22 mouse cellular contexts compared by ENCODE assay signal in genomic region chr15:61546608-61547007, GRCm38 (mm10).
A peak's percentile ranks its signal among the peaks of the same experiment; 100 is the strongest.
DNase-seq lines count a peak whose midpoint lies in the region; ATAC-seq lines count a peak whose summit lies in the region.
"Had no signal": no experiment of that assay in that cellular context is flagged by ENCODE, and none has a peak within 500 bp of the region (broad histone marks: within the 10 kb centered on the region; RNA-seq: fewer than 3 reads in every experiment).

No protein-coding gene starts in this region.

- DNase-seq in CD4-positive, CD25-positive, alpha-beta regulatory T cell, adult 2 months (ENCODE audit: low read depth, low spot score), result peak; percentile 81
- peak; percentile 36 for DNase-seq in T-cell, adult 2 months (ENCODE audit: low spot score)
- DNase-seq in cerebellum, postnatal 4 days (ENCODE audit: low spot score in 2 of 2), result no peak
- no peak for DNase-seq in limb, embryonic 10.5 days (ENCODE audit: low spot score)
- DNase-seq in heart, postnatal 10 days, result no peak
- DNase-seq: adrenal gland, postnatal 14 days; cerebellum, adult 11-12 months; cerebellum, adult 9-10 months; cerebellum, postnatal 25 days; gastrocnemius, postnatal 10 days; heart, adult 2 months; heart, postnatal 36 days; kidney, adult 11 months had no signal

- H3K27ac ChIP-seq in limb, embryonic 10.5 days, result no peak overlapping the region
- no peak overlapping the region for H3K27ac ChIP-seq in forebrain, embryonic 16.5 days (ENCODE audit: low read length)
- H3K27ac ChIP-seq: embryonic facial prominence, embryonic 15.5 days; forebrain, embryonic 10.5 days; forebrain, embryonic 15.5 days; heart, adult 2 months; hindbrain, embryonic 15.5 days had no signal

- H3K4me1 ChIP-seq in limb, embryonic 10.5 days, result no peaks in the 10 kb centered on the region
- H3K4me1 ChIP-seq in forebrain, embryonic 16.5 days (replicated peaks; ENCODE audit: control insufficient read depth, insufficient read depth, low read length), result no peaks in the 10 kb centered on the region
- H3K4me1 ChIP-seq: embryonic facial prominence, embryonic 15.5 days; forebrain, embryonic 10.5 days; forebrain, embryonic 15.5 days; heart, embryonic 12.5 days had no signal

- H3K27me3 ChIP-seq in limb, embryonic 10.5 days (ENCODE audit: low read depth, poor library complexity, severe bottlenecking), result no peaks in the 10 kb centered on the region
- no peaks in the 10 kb centered on the region for H3K27me3 ChIP-seq in forebrain, embryonic 16.5 days (replicated peaks; ENCODE audit: control insufficient read depth, insufficient read depth, low read length)
- H3K27me3 ChIP-seq: embryonic facial prominence, embryonic 15.5 days; forebrain, embryonic 15.5 days; heart, embryonic 12.5 days; hindbrain, embryonic 15.5 days had no signal

- no peaks in the 10 kb centered on the region for H3K9me3 ChIP-seq in limb, embryonic 10.5 days (replicated peaks)
- no peaks in the 10 kb centered on the region for H3K9me3 ChIP-seq in forebrain, embryonic 16.5 days (ENCODE audit: control insufficient read depth, low read length)
- H3K9me3 ChIP-seq: embryonic facial prominence, embryonic 15.5 days; forebrain, embryonic 10.5 days; forebrain, embryonic 15.5 days; G1E; heart, embryonic 12.5 days; hindbrain, embryonic 15.5 days had no signal

- ATAC-seq in monocyte, adult 5-6 weeks (replicated peaks; ENCODE audit: insufficient number of reproducible peaks, low FRiP score, low TSS enrichment, poor library complexity, severe bottlenecking), result 0 out of 2 replicates have a peak, but pooled peaks have one; percentile 35
- ATAC-seq in forebrain, embryonic 16.5 days, result no peak
- ATAC-seq: forebrain, embryonic 15.5 days had no signal

- WGBS in limb, embryonic 10.5 days, result 81% methylated on average over 3 of the region's 3 CpGs
- WGBS in forebrain, embryonic 16.5 days, result 88% methylated on average over 3 of the region's 3 CpGs

- intact Hi-C loops in heart, postnatal 10 days (cut with DNase I), result no loop called here

- H3K36me3 ChIP-seq in limb, embryonic 10.5 days, result no peaks in the 10 kb centered on the region
- H3K36me3 ChIP-seq in forebrain, embryonic 16.5 days (ENCODE audit: control insufficient read depth, insufficient read depth), result no peaks in the 10 kb centered on the region
- H3K36me3 ChIP-seq: embryonic facial prominence, embryonic 15.5 days; forebrain, embryonic 10.5 days; forebrain, embryonic 15.5 days; G1E; heart, embryonic 12.5 days; hindbrain, embryonic 15.5 days had no signal

- H3K9ac ChIP-seq in forebrain, embryonic 16.5 days (replicated peaks; ENCODE audit: low read depth, low read length), result no peak overlapping the region
- H3K9ac ChIP-seq: embryonic facial prominence, embryonic 15.5 days; forebrain, embryonic 15.5 days; heart, embryonic 12.5 days; hindbrain, embryonic 15.5 days had no signal

- H3K4me2 ChIP-seq in forebrain, embryonic 16.5 days (ENCODE audit: low read length), result no peak overlapping the region
- H3K4me2 ChIP-seq: embryonic facial prominence, embryonic 15.5 days; forebrain, embryonic 15.5 days; heart, embryonic 12.5 days; hindbrain, embryonic 15.5 days had no signal

- H3K4me3 ChIP-seq in limb, embryonic 10.5 days, result no peak overlapping the region
- no peak overlapping the region for H3K4me3 ChIP-seq in forebrain, embryonic 16.5 days (replicated peaks; ENCODE audit: low read length)
- H3K4me3 ChIP-seq: embryonic facial prominence, embryonic 15.5 days; erythroblast, embryonic 14.5 days; forebrain, embryonic 10.5 days; forebrain, embryonic 15.5 days; heart, adult 2 months; heart, embryonic 12.5 days; hindbrain, embryonic 15.5 days had no signal

Comparison
In these comparisons a context has a peak if more than half of its experiments do, and no peak if none do; other contexts are left out.
1. DNase-seq: peak in CD4-positive, CD25-positive, alpha-beta regulatory T cell, adult 2 months (single experiment) and T-cell, adult 2 months (single experiment); none in cerebellum, postnatal 4 days (0 of 2), limb, embryonic 10.5 days (single experiment) and heart, postnatal 10 days (0 of 2).